Mouse (Mus musculus): ENCODE measurements at regions not wholly inside any gene's neighbourhood (a gene's known extent, or its start where the extent isn't known, plus 50 kb on each side); places are given as distances from the start of the nearest gene placed in this dataset.

DNA sequence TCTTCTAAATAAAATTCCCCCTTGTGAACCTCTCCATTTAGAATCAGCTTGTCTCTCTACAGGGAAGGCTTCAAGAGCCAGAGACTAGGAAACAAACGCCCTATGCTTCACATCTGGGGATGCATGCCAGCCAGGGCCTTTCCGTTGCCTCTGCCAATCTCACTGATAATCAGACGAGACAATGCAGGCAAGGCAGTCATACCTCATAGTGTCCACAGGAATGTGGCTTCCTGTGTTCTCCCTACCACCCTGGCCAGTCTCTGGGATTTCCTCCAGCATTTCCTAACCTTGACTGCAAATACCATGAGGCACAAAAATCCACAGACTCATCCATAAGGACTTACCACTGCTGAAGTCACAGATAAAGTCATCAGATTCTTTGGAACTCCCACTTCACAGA, 110.4 kb upstream of the Pcgf5 start:
- WGBS, result 71% methylated on average over 3 of the region's 3 CpGs
- ATAC-seq (replicated peaks), result no peak
- no peaks in the 10 kb centered on the region for H3K4me1 ChIP-seq
- no peak overlapping the region for H3K27ac ChIP-seq
- H3K4me2 ChIP-seq, result no peak overlapping the region
- H3K9ac ChIP-seq, result no peak overlapping the region
- no peaks in the 10 kb centered on the region for H3K27me3 ChIP-seq (replicated peaks)
- no peaks in the 10 kb centered on the region for H3K36me3 ChIP-seq (replicated peaks)
- no peak overlapping the region for H3K4me3 ChIP-seq
- H3K9me3 ChIP-seq, result no peaks in the 10 kb centered on the region

DNA sequence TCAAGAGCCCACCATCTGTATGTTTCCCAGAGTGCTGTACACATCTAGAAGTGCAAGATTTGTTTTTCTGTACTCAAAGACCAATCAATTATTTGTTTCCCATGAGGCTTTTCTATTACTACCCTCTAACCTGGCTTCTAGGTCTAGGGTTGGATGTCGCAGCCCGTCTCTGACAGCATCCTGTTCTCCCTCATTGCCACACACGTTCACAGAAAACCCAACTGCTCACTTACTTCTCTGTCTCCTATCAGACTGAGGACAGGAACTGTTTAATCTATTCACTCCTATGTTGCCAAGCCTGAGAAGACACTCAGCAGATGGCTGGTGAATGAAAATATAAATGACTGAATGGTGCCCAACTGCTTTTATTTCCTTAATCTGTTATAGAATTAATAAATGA, 109.6 kb upstream of the Pcgf5 start:
- no peaks in the 10 kb centered on the region for H3K27me3 ChIP-seq (replicated peaks)
- no peak overlapping the region for H3K4me3 ChIP-seq
- H3K4me1 ChIP-seq, result no peaks in the 10 kb centered on the region
- H3K9me3 ChIP-seq, result no peaks in the 10 kb centered on the region
- no peak overlapping the region for H3K27ac ChIP-seq
- H3K36me3 ChIP-seq (replicated peaks), result no peaks in the 10 kb centered on the region
- ATAC-seq (replicated peaks), result no peak
- no peak overlapping the region for H3K9ac ChIP-seq
- WGBS, result 87% methylated on average over 3 of the region's 3 CpGs
- H3K4me2 ChIP-seq, result no peak overlapping the region

DNA sequence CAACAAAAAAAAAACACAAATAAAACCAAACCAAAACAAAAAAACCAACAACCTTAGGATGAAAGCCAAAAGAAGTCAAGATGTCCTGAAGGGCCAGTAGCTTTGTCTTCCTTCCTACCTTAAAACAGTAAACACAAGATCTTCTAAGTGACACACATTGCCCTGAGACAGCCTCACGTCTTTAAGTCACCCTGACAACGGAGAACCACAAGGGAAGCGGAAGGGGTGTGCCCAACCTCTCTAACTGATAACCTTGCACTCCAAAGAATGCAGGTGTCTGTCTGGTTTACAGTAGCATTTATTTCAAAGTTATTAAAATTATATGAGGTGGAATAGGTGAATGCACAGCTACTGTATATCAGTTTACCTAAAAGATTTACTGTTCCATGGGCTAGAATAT, 105.7 kb upstream of the Pcgf5 start:
- no peaks in the 10 kb centered on the region for H3K36me3 ChIP-seq (replicated peaks)
- no peak overlapping the region for H3K4me2 ChIP-seq
- no peaks in the 10 kb centered on the region for H3K9me3 ChIP-seq
- no peak for ATAC-seq (replicated peaks)
- no peak overlapping the region for H3K4me3 ChIP-seq
- H3K4me1 ChIP-seq, result no peaks in the 10 kb centered on the region
- no peaks in the 10 kb centered on the region for H3K27me3 ChIP-seq (replicated peaks)
- 87% methylated on average over 3 of the region's 3 CpGs for WGBS
- H3K27ac ChIP-seq, result no peak overlapping the region
- H3K9ac ChIP-seq, result no peak overlapping the region

DNA sequence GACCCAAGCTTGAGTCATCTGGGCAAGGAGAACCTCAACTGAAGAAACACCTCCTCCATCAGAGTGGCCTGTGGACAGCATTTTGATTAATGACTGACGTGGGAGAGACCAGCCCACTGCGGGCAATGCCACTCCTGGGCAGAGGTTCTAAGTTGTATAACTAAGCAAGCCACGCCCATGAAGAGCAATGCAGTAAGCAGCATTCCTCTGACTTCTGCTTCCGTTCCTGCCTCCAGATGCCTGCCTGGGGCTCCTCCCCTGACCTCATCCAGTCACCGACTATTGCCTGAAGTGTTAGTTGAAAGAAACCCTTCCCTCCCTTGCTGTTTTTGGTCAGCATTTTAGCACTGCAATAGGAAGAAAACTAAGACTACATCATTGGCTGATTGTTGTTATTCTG, 105.2 kb upstream of the Pcgf5 start:
- 88% methylated on average over 5 of the region's 5 CpGs for WGBS
- Histone ChIP-seq H3K9ac (no peak overlapping the region), H3K4me3 (no peak overlapping the region), H3K4me2 (no peak overlapping the region), H3K36me3 (replicated peaks) (no peaks in the 10 kb centered on the region), H3K27ac (no peak overlapping the region), H3K27me3 (replicated peaks) (no peaks in the 10 kb centered on the region), H3K9me3 (no peaks in the 10 kb centered on the region), H3K4me1 (no peaks in the 10 kb centered on the region)
- ATAC-seq (replicated peaks), result no peak

DNA sequence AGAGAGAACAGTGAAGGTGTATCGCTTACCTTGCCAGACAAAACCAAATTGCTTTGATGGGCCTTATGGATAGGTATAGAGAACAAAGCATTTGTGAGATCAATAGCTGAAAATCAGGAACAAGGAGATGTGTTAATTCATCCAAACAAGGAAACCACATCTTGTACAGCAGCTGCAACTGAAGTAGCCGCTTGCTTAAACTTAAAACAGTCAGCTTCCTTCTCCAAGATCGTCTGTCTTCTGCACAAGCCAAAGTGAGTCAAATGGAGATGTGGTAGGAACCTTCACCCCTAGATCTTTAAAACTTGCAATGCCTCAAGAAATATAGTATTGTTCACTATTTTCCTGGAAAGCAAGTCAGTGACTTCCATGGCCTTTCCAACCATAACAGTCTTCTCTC, 95.6 kb upstream of the Pcgf5 start:
- Histone ChIP-seq H3K4me3 (no peak overlapping the region), H3K9ac (no peak overlapping the region), H3K4me1 (peaks cover 3% of the 10 kb centered on the region; the same call in 1 of the 2 replicates), H3K4me2 (no peak overlapping the region), H3K9me3 (no peaks in the 10 kb centered on the region), H3K36me3 (replicated peaks) (no peaks in the 10 kb centered on the region), H3K27me3 (replicated peaks) (no peaks in the 10 kb centered on the region), H3K27ac (no peak overlapping the region)
- ATAC-seq (replicated peaks), result no peak
- WGBS, result 93% methylated on average over 3 of the region's 3 CpGs

DNA sequence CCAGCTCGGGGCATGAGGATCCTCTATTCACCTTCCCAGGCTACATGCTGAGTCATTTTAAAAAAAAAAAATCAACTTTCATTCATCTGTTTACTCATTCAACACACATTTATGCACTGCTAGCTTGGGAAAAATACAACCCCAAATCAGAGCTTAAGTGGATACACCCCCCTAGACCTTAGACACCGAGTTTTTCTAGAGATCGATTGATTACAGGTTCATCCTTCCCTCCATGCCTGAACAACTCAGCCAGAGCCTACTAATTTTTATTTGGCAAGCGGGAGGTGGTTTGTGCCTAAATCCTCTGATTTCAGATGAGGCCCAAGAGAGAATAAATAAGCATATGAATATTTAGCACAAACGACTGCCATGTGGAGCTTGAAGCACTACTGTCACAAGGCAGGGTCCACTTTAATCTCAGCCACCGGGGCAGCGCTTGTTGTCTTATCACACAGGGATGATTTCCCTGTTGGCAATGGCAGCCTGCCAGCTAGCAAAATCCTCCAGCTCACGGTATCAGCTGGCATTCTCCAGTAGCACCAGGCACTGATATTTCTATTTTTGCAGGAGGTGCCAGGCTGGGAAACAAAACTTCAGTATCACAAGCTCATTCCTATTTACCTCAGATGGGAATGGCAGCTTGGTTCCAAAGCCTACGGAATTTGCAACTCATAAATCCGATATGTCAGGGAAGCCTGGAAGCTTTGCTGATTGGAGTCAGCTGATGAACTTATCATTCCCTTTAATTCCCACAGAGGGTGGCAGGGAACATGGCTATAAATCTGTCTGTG, 90.2 kb upstream of the Pcgf5 start:
- no peaks in the 10 kb centered on the region for H3K9me3 ChIP-seq
- 44% methylated on average over 10 of the region's 10 CpGs for WGBS
- H3K27ac ChIP-seq, result no peak overlapping the region
- H3K27me3 ChIP-seq (replicated peaks), result no peaks in the 10 kb centered on the region
- H3K4me2 ChIP-seq, result no peak overlapping the region
- peaks cover 5% of the 10 kb centered on the region; the same call in 1 of the 2 replicates for H3K4me1 ChIP-seq
- H3K9ac ChIP-seq, result no peak overlapping the region
- H3K4me3 ChIP-seq, result no peak overlapping the region
- ATAC-seq (replicated peaks), result peak; percentile 81
- H3K36me3 ChIP-seq (replicated peaks), result no peaks in the 10 kb centered on the region

DNA sequence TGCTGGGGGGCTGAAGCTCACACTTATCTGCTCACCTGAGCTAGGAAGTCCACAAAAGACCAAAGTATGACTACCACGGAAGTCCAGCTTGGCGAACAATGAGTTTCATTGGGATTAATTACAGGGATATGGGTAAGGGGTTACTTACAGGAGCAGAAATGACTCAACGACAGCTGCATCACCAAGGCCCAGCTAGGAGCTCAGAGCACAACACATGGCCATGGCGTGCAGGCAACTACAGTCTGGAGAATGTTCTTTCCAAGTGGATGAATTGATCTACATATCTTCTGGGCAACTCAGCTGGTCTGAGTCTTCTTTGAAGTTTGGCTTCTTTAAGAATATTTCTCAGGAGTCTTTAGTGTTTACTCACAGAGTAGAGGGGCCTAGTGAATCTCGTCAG, 86.3 kb upstream of the Pcgf5 start:
- no peak for ATAC-seq (replicated peaks)
- Histone ChIP-seq H3K4me3 (no peak overlapping the region), H3K9ac (no peak overlapping the region), H3K4me1 (peaks cover 5% of the 10 kb centered on the region; the same call in 1 of the 2 replicates), H3K27ac (no peak overlapping the region), H3K27me3 (replicated peaks) (no peaks in the 10 kb centered on the region), H3K36me3 (replicated peaks) (no peaks in the 10 kb centered on the region), H3K4me2 (no peak overlapping the region), H3K9me3 (no peaks in the 10 kb centered on the region)
- 93% methylated on average over 5 of the region's 5 CpGs for WGBS

DNA sequence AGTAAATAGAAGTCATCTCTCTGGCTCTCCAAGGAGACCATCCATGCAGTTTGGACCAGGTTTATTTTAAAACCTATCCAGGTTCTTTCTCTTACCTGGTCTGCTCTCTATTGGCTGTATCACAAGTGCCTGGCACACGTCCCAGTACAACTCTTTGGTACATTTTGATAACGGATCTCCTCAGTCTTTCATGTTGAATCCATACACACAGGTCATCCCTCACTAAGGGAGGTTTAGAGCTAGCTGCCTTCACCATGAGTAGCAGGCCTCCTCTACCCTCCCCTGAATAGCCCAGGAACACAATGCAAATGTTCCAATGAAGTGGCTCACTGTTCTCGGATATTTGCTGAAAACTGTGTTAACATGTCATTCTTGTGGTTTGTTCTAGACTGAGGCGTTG, 84.2 kb upstream of the Pcgf5 start:
- Histone ChIP-seq H3K4me2 (no peak overlapping the region), H3K9ac (no peak overlapping the region), H3K27me3 (replicated peaks) (no peaks in the 10 kb centered on the region), H3K36me3 (replicated peaks) (no peaks in the 10 kb centered on the region), H3K4me3 (no peak overlapping the region), H3K27ac (no peak overlapping the region), H3K4me1 (no peaks in the 10 kb centered on the region), H3K9me3 (no peaks in the 10 kb centered on the region)
- 88% methylated on average over 4 of the region's 4 CpGs for WGBS
- ATAC-seq (replicated peaks), result no peak

DNA sequence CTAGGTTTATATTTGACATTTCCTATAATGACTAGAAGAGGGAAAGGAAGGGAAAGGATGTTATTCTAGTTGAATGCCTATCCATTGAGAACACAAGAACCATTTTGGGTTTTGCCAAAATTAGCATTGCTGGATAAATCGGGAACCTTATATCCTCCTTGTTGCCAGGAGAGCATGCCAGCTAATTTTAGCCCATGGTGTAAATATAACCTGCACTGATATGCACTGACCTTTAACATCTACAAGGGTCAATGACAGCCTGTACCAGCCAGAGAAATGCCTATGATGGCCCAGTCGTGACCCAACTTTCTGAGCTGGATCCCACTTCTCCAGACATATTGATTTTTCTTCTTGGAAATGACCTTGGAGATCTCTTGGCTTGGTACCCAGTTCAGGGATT, 83.7 kb upstream of the Pcgf5 start:
- Histone ChIP-seq H3K4me2 (no peak overlapping the region), H3K27ac (no peak overlapping the region), H3K27me3 (replicated peaks) (no peaks in the 10 kb centered on the region), H3K9me3 (no peaks in the 10 kb centered on the region), H3K4me1 (no peaks in the 10 kb centered on the region), H3K36me3 (replicated peaks) (no peaks in the 10 kb centered on the region), H3K4me3 (no peak overlapping the region), H3K9ac (no peak overlapping the region)
- WGBS, result 89% methylated on average over 2 of the region's 2 CpGs
- ATAC-seq (replicated peaks), result no peak

DNA sequence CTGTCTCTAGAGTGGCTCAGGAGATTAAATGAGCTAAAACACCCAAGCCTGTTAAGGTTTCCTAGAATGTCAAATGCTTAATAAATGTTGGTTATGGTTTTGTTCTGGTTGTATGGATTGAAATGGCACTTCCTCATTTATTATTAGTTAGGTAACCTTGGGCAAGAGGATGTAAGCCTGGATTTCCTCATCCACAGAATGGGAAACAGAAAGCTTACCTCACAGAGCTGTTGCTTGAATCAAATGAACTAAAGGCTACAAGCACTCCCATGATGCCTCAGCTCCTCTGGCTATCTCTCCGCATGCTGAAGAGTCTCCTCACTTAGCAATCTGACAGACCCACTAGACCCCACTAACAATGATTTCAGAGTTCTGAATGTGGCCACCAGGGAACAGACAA, 82.8 kb upstream of the Pcgf5 start:
- H3K27ac ChIP-seq, result no peak overlapping the region
- no peaks in the 10 kb centered on the region for H3K4me1 ChIP-seq
- H3K9me3 ChIP-seq, result no peaks in the 10 kb centered on the region
- H3K4me3 ChIP-seq, result no peak overlapping the region
- 86% methylated on average over 1 of the region's 1 CpGs for WGBS
- no peak overlapping the region for H3K4me2 ChIP-seq
- H3K27me3 ChIP-seq (replicated peaks), result no peaks in the 10 kb centered on the region
- ATAC-seq (replicated peaks), result no peak
- no peaks in the 10 kb centered on the region for H3K36me3 ChIP-seq (replicated peaks)
- no peak overlapping the region for H3K9ac ChIP-seq

DNA sequence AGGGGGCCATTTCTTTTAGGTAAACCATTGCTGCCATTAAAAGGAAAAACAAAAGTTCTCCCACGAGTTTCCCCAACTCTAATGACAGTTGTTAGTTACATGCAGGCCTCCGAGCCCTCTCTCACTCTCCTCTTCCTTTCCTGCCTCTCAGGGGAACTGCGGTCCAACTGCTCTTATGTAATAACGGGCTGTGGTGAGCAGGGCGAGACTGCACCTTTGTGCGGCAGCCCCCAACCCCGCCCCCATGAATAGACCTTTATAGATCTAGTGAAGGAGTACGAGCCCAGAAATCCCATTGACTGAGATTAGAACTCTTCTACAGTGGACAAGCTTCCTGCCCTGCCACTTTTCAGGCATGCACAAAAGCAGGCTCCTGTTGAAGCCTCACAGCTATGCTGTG, 81.8 kb upstream of the Pcgf5 start:
- Histone ChIP-seq H3K9ac (no peak overlapping the region), H3K36me3 (replicated peaks) (no peaks in the 10 kb centered on the region), H3K9me3 (no peaks in the 10 kb centered on the region), H3K27ac (no peak overlapping the region), H3K4me2 (no peak overlapping the region), H3K27me3 (replicated peaks) (no peaks in the 10 kb centered on the region), H3K4me1 (no peaks in the 10 kb centered on the region), H3K4me3 (no peak overlapping the region)
- WGBS, result 60% methylated on average over 8 of the region's 8 CpGs
- no peak for ATAC-seq (replicated peaks)

DNA sequence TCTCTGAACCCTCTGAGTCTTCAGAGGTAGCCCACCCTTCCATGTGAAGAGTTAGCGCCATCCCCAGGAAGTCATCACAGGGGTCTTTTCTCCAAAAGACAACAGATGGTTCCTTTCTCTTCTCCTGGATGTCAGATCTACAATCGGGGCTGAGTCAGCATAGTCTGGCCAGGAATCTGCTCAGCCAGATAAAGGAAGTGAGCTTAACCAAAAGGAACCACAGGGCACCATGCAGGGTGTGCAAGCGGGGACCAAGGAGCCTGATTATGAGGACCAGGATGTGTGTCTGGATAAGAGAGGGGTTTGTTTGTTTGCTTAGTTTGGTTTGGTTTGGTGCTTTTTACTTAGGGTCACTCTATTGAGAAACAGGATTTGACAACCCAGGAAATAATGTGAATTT, 74.6 kb upstream of the Pcgf5 start:
- no peak for ATAC-seq (replicated peaks)
- H3K4me1 ChIP-seq, result peaks cover 3% of the 10 kb centered on the region; the same call in 1 of the 2 replicates
- H3K27me3 ChIP-seq (replicated peaks), result no peaks in the 10 kb centered on the region
- H3K36me3 ChIP-seq (replicated peaks), result no peaks in the 10 kb centered on the region
- H3K9ac ChIP-seq, result no peak overlapping the region
- WGBS, result 19% methylated on average over 3 of the region's 3 CpGs
- H3K4me2 ChIP-seq, result no peak overlapping the region
- H3K9me3 ChIP-seq, result no peaks in the 10 kb centered on the region
- no peak overlapping the region for H3K4me3 ChIP-seq
- H3K27ac ChIP-seq, result no peak overlapping the region

DNA sequence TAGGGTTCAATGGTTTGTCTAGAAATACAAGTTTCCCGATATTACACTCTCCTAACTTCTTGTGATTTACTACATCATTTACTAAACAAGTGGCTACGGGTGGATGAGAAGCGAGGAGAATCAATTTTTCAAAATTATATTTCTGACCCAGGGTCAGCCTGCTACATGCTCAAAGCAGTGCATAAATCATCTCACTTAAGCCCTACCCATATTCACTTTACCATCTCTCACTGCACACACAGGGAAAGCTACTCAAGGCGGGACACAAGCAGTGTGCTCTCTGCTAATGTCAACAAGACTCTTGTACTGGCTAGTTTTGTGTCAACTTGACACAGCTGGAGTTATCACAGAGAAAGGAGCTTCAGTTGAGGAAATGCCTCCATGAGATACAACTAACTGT, 62.6 kb upstream of the Pcgf5 start:
- H3K27ac ChIP-seq, result no peak overlapping the region
- no peak overlapping the region for H3K4me3 ChIP-seq
- H3K4me2 ChIP-seq, result no peak overlapping the region
- H3K4me1 ChIP-seq, result no peaks in the 10 kb centered on the region
- 89% methylated on average over 4 of the region's 4 CpGs for WGBS
- no peaks in the 10 kb centered on the region for H3K36me3 ChIP-seq (replicated peaks)
- no peaks in the 10 kb centered on the region for H3K9me3 ChIP-seq
- no peaks in the 10 kb centered on the region for H3K27me3 ChIP-seq (replicated peaks)
- no peak for ATAC-seq (replicated peaks)
- no peak overlapping the region for H3K9ac ChIP-seq

Data from midbrain, embryonic 15.5 days (tissue).